Mouse (Mus musculus): ENCODE measurements around the gene Hic2.

GRCm38 (mm10) chr16:17312531-17312930, 79.2 kb downstream of the Hic2 start:
- TF ChIP-seq POLR2A (IDR thresholded peaks at IDR 0.05; ENCODE audit: borderline replicate concordance, insufficient read depth, low read length) = no peak
- TF ChIP-seq CTCF (IDR thresholded peaks at IDR 0.05; ENCODE audit: borderline replicate concordance, insufficient read depth, low read depth, low read length) = no peak
